Mouse (Mus musculus) lung, postnatal 0 days (tissue): ENCODE results near the gene Olfr699.
"Not testable (repeated sequence)": the region's sequence is repeated elsewhere in the genome, so short reads cannot be mapped to it uniquely, and the experiment has no call there.

Experiments used
- CTCF ChIP-seq: IDR thresholded peaks from 2 replicates; pipeline ENCODE4 v1.5.1; 2016; ENCODE audit warnings: antibody characterized with exemption, mild to moderate bottlenecking
- EP300 ChIP-seq: IDR thresholded peaks from 2 replicates; pipeline ENCODE4 v1.6.1; 2016; ENCODE audit warnings: antibody characterized with exemption, mild to moderate bottlenecking, control low read depth

GRCm38 (mm10) chr7:106761008-106761407 lies 32.0 kb downstream of the Olfr699 start:
- TF ChIP-seq CTCF, EP300: not testable (repeated sequence)
